Mouse (Mus musculus): ENCODE measurements around the gene Sbsn. TPM values are rescaled to one million over a fixed set of nuclear protein-coding genes. Genes with fewer than 3 reads are reported as not detected.

Gene Sbsn
- polyA plus RNA-seq, 1 experiment from 2014 or later, result 0.69 TPM

DNA sequence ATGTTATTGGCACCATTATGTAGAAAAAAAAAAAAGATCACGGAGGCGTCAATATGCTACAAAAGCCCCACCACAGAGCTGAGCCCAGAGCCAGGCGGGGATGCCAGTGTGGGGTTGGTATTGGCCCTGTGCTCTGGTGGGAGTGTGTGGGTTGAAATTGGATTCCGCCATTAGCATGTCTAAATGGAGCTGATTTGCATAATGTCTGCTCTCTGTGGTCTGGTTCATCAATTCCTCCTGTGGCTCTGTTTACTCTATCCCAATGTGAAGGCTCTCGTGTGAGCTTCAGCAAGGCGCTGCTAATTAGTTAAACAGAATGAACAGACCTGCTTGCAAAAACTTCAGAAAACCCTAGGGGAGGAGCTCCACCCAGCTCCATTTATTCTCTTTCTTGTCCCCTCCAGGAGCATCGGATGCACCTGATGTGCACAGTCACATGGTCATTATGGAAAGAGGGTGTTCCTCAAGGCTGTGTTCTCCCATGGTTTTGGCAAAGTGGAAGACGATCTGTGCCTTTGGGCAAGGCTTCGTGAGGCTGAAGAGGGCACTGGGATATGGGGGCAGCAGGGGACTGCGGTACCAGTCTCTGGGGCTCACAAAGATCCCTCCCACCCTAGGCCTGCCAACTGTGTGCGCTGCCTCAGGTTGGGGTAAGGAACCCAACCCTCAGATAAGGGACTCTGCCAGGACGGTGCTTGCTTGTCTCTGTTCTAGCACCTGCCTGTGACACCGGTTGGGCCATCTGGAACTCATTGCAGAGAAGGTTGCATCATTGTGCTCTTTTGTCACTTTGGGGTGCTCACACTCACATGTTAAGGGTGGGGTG, 34.7 kb downstream of the Sbsn start:
- ATAC-seq, result no peak
- TF ChIP-seq EP300 (IDR thresholded peaks at IDR 0.05; ENCODE audit: low read depth), result no peak
- H3K9ac ChIP-seq (replicated peaks), result no peak overlapping the region
- no peak overlapping the region for H3K4me3 ChIP-seq (ENCODE audit: low read depth, low read length)
- H3K9me3 ChIP-seq (ENCODE audit: low read length), result no peaks in the 10 kb centered on the region
- no peak overlapping the region for H3K4me2 ChIP-seq (ENCODE audit: low read depth, low read length)
- H3K27me3 ChIP-seq (ENCODE audit: insufficient read depth, low read length), result no peaks in the 10 kb centered on the region
- no peaks in the 10 kb centered on the region for H3K4me1 ChIP-seq (ENCODE audit: insufficient read depth)
- H3K27ac ChIP-seq (ENCODE audit: low read depth), result no peak overlapping the region
- DNase-seq, result no peak
- 68% methylated on average over 13 of the region's 13 CpGs for WGBS (ENCODE audit: insufficient replicate concordance)
- H3K36me3 ChIP-seq (replicated peaks; ENCODE audit: insufficient read depth, low read length), result no peaks in the 10 kb centered on the region

DNA sequence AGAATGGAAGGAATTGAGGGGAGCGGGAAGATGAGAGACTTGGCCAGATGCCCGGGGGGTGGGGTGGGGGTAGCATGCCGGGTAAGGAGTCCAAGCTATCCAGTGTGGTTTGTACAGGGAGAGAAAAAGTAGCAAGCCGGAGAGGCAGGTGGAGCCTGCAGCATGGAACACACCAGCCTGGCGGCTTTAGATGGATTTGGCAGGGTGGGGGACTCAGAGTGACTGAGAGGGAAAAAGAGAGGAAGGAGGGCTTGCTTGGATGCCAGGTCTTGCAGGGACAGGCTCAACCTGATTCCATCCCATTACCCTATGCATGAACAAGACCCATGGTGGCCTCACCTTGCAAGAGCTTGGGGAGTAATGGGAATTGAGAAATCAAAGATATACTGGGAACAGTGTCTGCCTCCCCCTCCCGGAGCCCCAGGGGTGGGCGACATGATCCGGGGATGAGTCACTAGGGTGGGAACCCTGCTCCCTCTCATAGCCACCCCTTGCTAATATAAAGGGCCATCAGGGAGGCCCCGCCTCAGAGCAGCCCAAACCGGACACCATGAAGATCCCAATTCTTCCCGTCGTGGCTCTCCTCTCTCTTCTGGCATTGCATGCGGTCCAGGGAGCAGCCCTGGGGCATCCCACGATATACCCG, 36.2 kb downstream of the Sbsn start, which contains the start of gene Krtdap:
Gene Krtdap, plus strand, starts transcription at position 520 of the 646 bp plus-strand sequence.
- no peak for TF ChIP-seq EP300 (IDR thresholded peaks at IDR 0.05; ENCODE audit: low read depth)
- TF ChIP-seq CTCF (IDR thresholded peaks at IDR 0.05; ENCODE audit: low read depth), result no peak
- H3K36me3 ChIP-seq (replicated peaks; ENCODE audit: insufficient read depth, low read length), result no peaks in the 10 kb centered on the region
- H3K27me3 ChIP-seq (ENCODE audit: insufficient read depth, low read length), result no peaks in the 10 kb centered on the region
- ATAC-seq (no peak), DNase-seq (no peak)
- no peak within 1 kb of the TSS for H3K9ac ChIP-seq (replicated peaks)
- WGBS (ENCODE audit: insufficient replicate concordance), result 61% methylated on average over 15 of the region's 15 CpGs
- no peaks in the 10 kb centered on the region for H3K4me1 ChIP-seq (ENCODE audit: insufficient read depth)
- no peak within 1 kb of the TSS for H3K4me2 ChIP-seq (ENCODE audit: low read depth, low read length)
- no peaks in the 10 kb centered on the region for H3K9me3 ChIP-seq (ENCODE audit: low read length)
- no peak within 1 kb of the TSS for H3K4me3 ChIP-seq (ENCODE audit: low read depth, low read length)
- H3K27ac ChIP-seq (ENCODE audit: low read depth), result no peak within 1 kb of the TSS

DNA sequence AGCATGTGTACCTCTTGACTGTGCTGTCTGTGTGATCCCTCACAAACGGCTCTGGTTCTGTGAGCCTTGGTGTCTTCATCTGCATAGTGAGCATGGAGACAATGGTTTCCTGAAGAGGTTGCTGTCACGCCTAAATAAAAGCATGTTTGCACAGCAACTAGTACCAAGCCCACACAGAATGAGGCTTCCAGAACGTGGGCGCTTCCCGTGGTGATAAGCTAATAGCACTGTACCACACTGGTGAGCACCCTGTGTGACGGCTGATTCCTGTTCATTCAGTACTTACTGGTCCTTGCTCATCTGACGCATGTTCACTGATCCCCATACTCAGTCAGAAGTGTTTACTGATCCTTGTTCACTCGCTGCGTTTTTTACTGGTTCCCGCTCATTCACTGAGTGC, 38.9 kb downstream of the Sbsn start:
- no peaks in the 10 kb centered on the region for H3K36me3 ChIP-seq (replicated peaks; ENCODE audit: insufficient read depth, low read length)
- DNase-seq, result no peak
- H3K4me1 ChIP-seq (ENCODE audit: insufficient read depth), result no peaks in the 10 kb centered on the region
- H3K9ac ChIP-seq (replicated peaks), result no peak overlapping the region
- H3K27ac ChIP-seq (ENCODE audit: low read depth), result no peak overlapping the region
- WGBS (ENCODE audit: insufficient replicate concordance), result 75% methylated on average over 10 of the region's 10 CpGs
- ATAC-seq, result no peak
- TF ChIP-seq EP300 (IDR thresholded peaks at IDR 0.05; ENCODE audit: low read depth) (no peak), CTCF (IDR thresholded peaks at IDR 0.05; ENCODE audit: low read depth) (no peak)
- H3K4me3 ChIP-seq (ENCODE audit: low read depth, low read length), result no peak overlapping the region
- no peak overlapping the region for H3K4me2 ChIP-seq (ENCODE audit: low read depth, low read length)
- H3K9me3 ChIP-seq (ENCODE audit: low read length), result no peaks in the 10 kb centered on the region
- H3K27me3 ChIP-seq (ENCODE audit: insufficient read depth, low read length), result no peaks in the 10 kb centered on the region

DNA sequence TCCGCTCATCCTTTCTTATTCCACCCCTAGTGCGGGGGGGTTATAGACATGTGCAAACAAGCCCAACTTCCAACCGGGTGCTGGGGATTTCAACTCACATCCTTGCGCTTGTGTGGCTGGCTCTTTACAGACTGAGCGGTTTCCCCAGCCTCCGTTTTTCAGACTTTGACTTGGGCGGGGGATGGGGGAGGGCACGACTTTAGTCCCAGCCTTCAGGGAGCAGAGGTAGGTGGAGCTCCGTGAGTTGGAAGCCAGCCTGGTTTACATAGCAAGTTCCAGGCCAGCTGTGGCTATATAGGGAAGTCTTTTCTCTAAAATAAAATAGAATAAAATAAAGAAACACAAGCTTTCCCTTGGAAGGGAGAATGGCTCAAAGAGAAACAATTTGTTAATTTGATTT, 40.6 kb downstream of the Sbsn start:
- no peak for ATAC-seq
- Histone ChIP-seq H3K4me2 (ENCODE audit: low read depth, low read length) (no peak overlapping the region), H3K27me3 (ENCODE audit: insufficient read depth, low read length) (no peaks in the 10 kb centered on the region), H3K4me3 (ENCODE audit: low read depth, low read length) (no peak overlapping the region), H3K9ac (replicated peaks) (no peak overlapping the region), H3K9me3 (ENCODE audit: low read length) (no peaks in the 10 kb centered on the region), H3K4me1 (ENCODE audit: insufficient read depth) (no peaks in the 10 kb centered on the region), H3K27ac (ENCODE audit: low read depth) (no peak overlapping the region), H3K36me3 (replicated peaks; ENCODE audit: insufficient read depth, low read length) (no peaks in the 10 kb centered on the region)
- DNase-seq, result no peak
- no peak for TF ChIP-seq CTCF (IDR thresholded peaks at IDR 0.05; ENCODE audit: low read depth)
- TF ChIP-seq EP300 (IDR thresholded peaks at IDR 0.05; ENCODE audit: low read depth), result no peak
- WGBS (ENCODE audit: insufficient replicate concordance), result 22% methylated on average over 9 of the region's 9 CpGs

DNA sequence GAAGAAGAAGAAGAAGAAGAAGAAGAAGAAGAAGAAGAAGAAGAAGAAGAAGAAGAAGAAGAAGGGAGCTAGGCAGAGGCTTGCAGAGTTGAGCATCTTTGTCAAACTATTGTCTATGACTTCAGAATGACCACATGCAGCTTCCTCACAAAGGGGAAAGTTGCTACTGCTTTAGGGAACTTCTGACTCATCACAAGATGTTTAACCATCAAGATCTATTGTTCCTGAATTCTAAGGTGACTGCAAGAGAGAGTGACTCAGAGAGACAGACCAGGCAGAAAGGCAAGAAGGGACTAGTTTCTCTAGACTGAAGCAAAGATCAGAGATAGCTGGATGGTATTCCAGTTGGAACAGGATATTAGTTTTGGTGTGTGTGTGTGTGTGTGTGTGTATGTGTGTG, 43.6 kb downstream of the Sbsn start:
- no peak for ATAC-seq

DNA sequence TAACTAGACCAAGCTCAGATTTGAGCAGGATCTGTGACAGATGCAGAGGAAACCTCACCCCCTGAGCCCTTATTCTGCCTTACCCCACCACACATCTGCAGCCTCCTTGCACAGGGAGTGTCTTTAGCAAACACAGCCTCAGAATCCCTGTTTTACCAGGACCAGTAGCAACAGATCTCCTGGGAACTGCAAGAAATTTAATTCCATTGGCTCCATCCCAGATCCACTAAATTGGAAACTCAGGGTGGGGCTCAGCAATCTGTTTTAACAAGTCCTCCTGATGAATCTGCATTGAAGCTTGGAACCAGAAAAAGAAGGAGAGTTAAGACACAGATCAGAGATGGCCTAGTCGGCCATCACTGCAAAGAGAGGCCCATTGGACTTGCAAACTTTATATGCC, 45.5 kb downstream of the Sbsn start:
- WGBS (ENCODE audit: insufficient replicate concordance), result 80% methylated on average over 1 of the region's 1 CpGs
- no peak overlapping the region for H3K9ac ChIP-seq (replicated peaks)
- H3K36me3 ChIP-seq (replicated peaks; ENCODE audit: insufficient read depth, low read length), result no peaks in the 10 kb centered on the region
- DNase-seq (no peak), ATAC-seq (no peak)
- no peak overlapping the region for H3K4me2 ChIP-seq (ENCODE audit: low read depth, low read length)
- H3K9me3 ChIP-seq (ENCODE audit: low read length), result peaks cover 6% of the 10 kb centered on the region
- no peak overlapping the region for H3K27ac ChIP-seq (ENCODE audit: low read depth)
- H3K4me3 ChIP-seq (ENCODE audit: low read depth, low read length), result no peak overlapping the region
- no peaks in the 10 kb centered on the region for H3K27me3 ChIP-seq (ENCODE audit: insufficient read depth, low read length)
- no peaks in the 10 kb centered on the region for H3K4me1 ChIP-seq (ENCODE audit: insufficient read depth)
- TF ChIP-seq CTCF (IDR thresholded peaks at IDR 0.05; ENCODE audit: low read depth), result no peak
- TF ChIP-seq EP300 (IDR thresholded peaks at IDR 0.05; ENCODE audit: low read depth), result no peak

More for the DNA sequence above, 43.6 kb downstream of the Sbsn start:
- TF ChIP-seq CTCF (IDR thresholded peaks at IDR 0.05; ENCODE audit: low read depth) (no peak), EP300 (IDR thresholded peaks at IDR 0.05; ENCODE audit: low read depth) (no peak)
- Histone ChIP-seq H3K27me3 (ENCODE audit: insufficient read depth, low read length) (no peaks in the 10 kb centered on the region), H3K27ac (ENCODE audit: low read depth) (no peak overlapping the region), H3K4me2 (ENCODE audit: low read depth, low read length) (no peak overlapping the region), H3K4me3 (ENCODE audit: low read depth, low read length) (no peak overlapping the region), H3K36me3 (replicated peaks; ENCODE audit: insufficient read depth, low read length) (no peaks in the 10 kb centered on the region), H3K9me3 (ENCODE audit: low read length) (no peaks in the 10 kb centered on the region), H3K4me1 (ENCODE audit: insufficient read depth) (no peaks in the 10 kb centered on the region), H3K9ac (replicated peaks) (no peak overlapping the region)
- no peak for DNase-seq

Measured in liver, postnatal 0 days (tissue).